ENCODE assay signal across 15 mouse cellular contexts in the genomic region with DNA sequence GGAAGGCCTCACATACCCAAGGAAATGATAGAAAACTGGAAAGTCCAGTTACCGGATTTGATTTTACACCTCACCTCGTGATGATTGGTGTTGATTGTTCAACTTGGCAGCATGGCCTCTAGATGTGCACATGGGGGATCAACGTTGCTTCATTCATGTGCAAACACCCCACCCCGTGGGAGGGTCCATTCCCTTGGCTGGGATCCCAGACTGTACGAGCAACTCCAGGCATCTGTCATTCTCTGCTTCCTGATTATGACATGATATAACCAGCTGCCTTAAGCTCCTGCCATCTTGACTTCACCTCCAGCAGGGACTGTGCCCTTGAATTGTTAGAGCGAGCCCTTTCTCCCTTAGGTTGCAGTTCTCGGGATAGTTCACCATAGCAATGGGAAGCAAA.
DNase-seq lines count a peak whose midpoint lies in the region; ATAC-seq and TF ChIP-seq lines count a peak whose summit lies in the region.
"Had no signal": no experiment of that assay in that cellular context is flagged by ENCODE, and none has a peak within 500 bp of the region (broad histone marks: within the 10 kb centered on the region; RNA-seq: fewer than 3 reads in every experiment).

No protein-coding gene starts in this region.

- TF ChIP-seq RAD21 in MEL (IDR thresholded peaks at IDR 0.05; ENCODE audit: low read depth, low read length): no peak

- peaks cover 15% of the 10 kb centered on the region for H3K4me1 ChIP-seq in embryonic facial prominence, embryonic 14.5 days (ENCODE audit: control insufficient read depth, insufficient read depth, low read length)
- H3K4me1 ChIP-seq in embryonic facial prominence, embryonic 10.5 days: peaks cover 25% of the 10 kb centered on the region
- H3K4me1 ChIP-seq in kidney, embryonic 16.5 days (ENCODE audit: insufficient read depth, low read length): peaks cover 24% of the 10 kb centered on the region
- H3K4me1 ChIP-seq in kidney, embryonic 14.5 days (ENCODE audit: control insufficient read depth, insufficient read depth, low read length): peaks cover 10% of the 10 kb centered on the region
- H3K4me1 ChIP-seq in MEL (ENCODE audit: control insufficient read depth in 1 of 2, insufficient read depth in 2 of 2, low read length in 2 of 2): no peaks in the 10 kb centered on the region
- H3K4me1 ChIP-seq in intestine, embryonic 16.5 days (ENCODE audit: control insufficient read depth, insufficient read depth, low read length): 0 out of 2 replicates have a peak, but pooled peaks cover 3% of the 10 kb centered on the region
- peaks cover 12% of the 10 kb centered on the region for H3K4me1 ChIP-seq in hindbrain, embryonic 12.5 days
- H3K4me1 ChIP-seq: liver, embryonic 13.5 days had no signal

- no peak for TF ChIP-seq POLR2A in MEL (IDR thresholded peaks at IDR 0.05; ENCODE audit: control insufficient read depth in 1 of 2, insufficient read depth in 1 of 2, low read depth in 1 of 2, low read length in 2 of 2, poor library complexity in 1 of 2)

- H3K27me3 ChIP-seq in embryonic facial prominence, embryonic 14.5 days (replicated peaks; ENCODE audit: control insufficient read depth, insufficient read depth, low read length): no peaks in the 10 kb centered on the region
- no peaks in the 10 kb centered on the region for H3K27me3 ChIP-seq in embryonic facial prominence, embryonic 10.5 days (replicated peaks; ENCODE audit: low read depth, poor library complexity, severe bottlenecking)
- no peaks in the 10 kb centered on the region for H3K27me3 ChIP-seq in kidney, embryonic 16.5 days (ENCODE audit: insufficient read depth, low read length)
- no peaks in the 10 kb centered on the region for H3K27me3 ChIP-seq in kidney, embryonic 14.5 days (ENCODE audit: control insufficient read depth, insufficient read depth, low read length)
- no peaks in the 10 kb centered on the region; a peak in 1 of 4 replicates for H3K27me3 ChIP-seq in MEL (ENCODE audit: control insufficient read depth in 1 of 2, insufficient read depth in 2 of 2, low read length in 2 of 2)
- no peaks in the 10 kb centered on the region for H3K27me3 ChIP-seq in intestine, embryonic 16.5 days (replicated peaks; ENCODE audit: control insufficient read depth, insufficient read depth, low read length)
- H3K27me3 ChIP-seq in hindbrain, embryonic 12.5 days: no peaks in the 10 kb centered on the region
- H3K27me3 ChIP-seq: liver, embryonic 13.5 days; midbrain, embryonic 13.5 days had no signal

- peak; percentile 78 for DNase-seq in embryonic facial prominence, embryonic 14.5 days (ENCODE audit: low spot score)
- no peak for DNase-seq in embryonic facial prominence, embryonic 10.5 days (ENCODE audit: low spot score)
- DNase-seq in MEL (ENCODE audit: low read depth, low spot score): peak; percentile 4
- DNase-seq: B cell, adult 2 months; gastrocnemius, adult 2 months; liver, embryonic 13.5 days; right cerebral cortex, postnatal 25 days had no signal

- no peak overlapping the region for H3K4me2 ChIP-seq in embryonic facial prominence, embryonic 14.5 days (ENCODE audit: low read depth, low read length)
- no peak overlapping the region for H3K4me2 ChIP-seq in kidney, embryonic 16.5 days (replicated peaks; ENCODE audit: low read depth, low read length)
- H3K4me2 ChIP-seq in kidney, embryonic 14.5 days (replicated peaks; ENCODE audit: low read depth, low read length): no peak overlapping the region
- H3K4me2 ChIP-seq in intestine, embryonic 16.5 days (ENCODE audit: low read depth, low read length): no peak overlapping the region
- no peak overlapping the region for H3K4me2 ChIP-seq in hindbrain, embryonic 12.5 days (replicated peaks)
- H3K4me2 ChIP-seq: hindbrain, embryonic 14.5 days; liver, embryonic 13.5 days; midbrain, embryonic 13.5 days had no signal

- H3K79me2 ChIP-seq in MEL (ENCODE audit: control insufficient read depth, insufficient read depth, low read length, poor library complexity): no peaks in the 10 kb centered on the region

- 54% methylated on average over 7 of the region's 7 CpGs for WGBS in embryonic facial prominence, embryonic 14.5 days
- WGBS in embryonic facial prominence, embryonic 10.5 days: 89% methylated on average over 7 of the region's 7 CpGs
- WGBS in kidney, embryonic 16.5 days: 61% methylated on average over 7 of the region's 7 CpGs
- 64% methylated on average over 7 of the region's 7 CpGs for WGBS in kidney, embryonic 14.5 days
- 54% methylated on average over 7 of the region's 7 CpGs for WGBS in intestine, embryonic 16.5 days
- WGBS in hindbrain, embryonic 12.5 days: 75% methylated on average over 7 of the region's 7 CpGs

- H3K9me3 ChIP-seq in embryonic facial prominence, embryonic 14.5 days (ENCODE audit: control insufficient read depth, low read length): no peaks in the 10 kb centered on the region
- H3K9me3 ChIP-seq in embryonic facial prominence, embryonic 10.5 days: no peaks in the 10 kb centered on the region
- H3K9me3 ChIP-seq in kidney, embryonic 16.5 days (ENCODE audit: low read length): no peaks in the 10 kb centered on the region
- no peaks in the 10 kb centered on the region for H3K9me3 ChIP-seq in kidney, embryonic 14.5 days (ENCODE audit: control insufficient read depth, low read length)
- no peaks in the 10 kb centered on the region for H3K9me3 ChIP-seq in MEL (replicated peaks; ENCODE audit: insufficient read depth, low read length)
- no peaks in the 10 kb centered on the region for H3K9me3 ChIP-seq in intestine, embryonic 16.5 days (ENCODE audit: control insufficient read depth, low read length)
- H3K9me3 ChIP-seq in hindbrain, embryonic 12.5 days (replicated peaks): no peaks in the 10 kb centered on the region
- H3K9me3 ChIP-seq: liver, embryonic 13.5 days; midbrain, embryonic 13.5 days had no signal

- TF ChIP-seq CTCF in MEL (IDR thresholded peaks at IDR 0.05 in 2 of 3, conservative IDR thresholded peaks at IDR 0.05 in 1 of 3; ENCODE audit: control insufficient read depth in 1 of 3, insufficient read depth in 1 of 3, low read depth in 2 of 3, low read length in 3 of 3, poor library complexity in 1 of 3, severe bottlenecking in 1 of 3): no peak

- H3K9ac ChIP-seq in embryonic facial prominence, embryonic 14.5 days (ENCODE audit: low read depth, low read length): no peak overlapping the region
- no peak overlapping the region for H3K9ac ChIP-seq in kidney, embryonic 16.5 days (replicated peaks; ENCODE audit: low read length)
- H3K9ac ChIP-seq in kidney, embryonic 14.5 days (ENCODE audit: low read depth, low read length): no peak overlapping the region
- H3K9ac ChIP-seq in MEL (ENCODE audit: control insufficient read depth, low read depth, low read length, poor library complexity, severe bottlenecking): no peak overlapping the region
- no peak overlapping the region for H3K9ac ChIP-seq in intestine, embryonic 16.5 days (ENCODE audit: low read depth, low read length)
- no peak overlapping the region for H3K9ac ChIP-seq in hindbrain, embryonic 12.5 days
- H3K9ac ChIP-seq: hindbrain, embryonic 14.5 days; liver, embryonic 13.5 days; midbrain, embryonic 13.5 days had no signal

- ATAC-seq in embryonic facial prominence, embryonic 14.5 days (ENCODE audit: low read depth): peak; percentile 74
- peak; percentile 59; the same call in 1 of the 2 replicates for ATAC-seq in kidney, embryonic 16.5 days (ENCODE audit: low FRiP score, low TSS enrichment)
- no peak for ATAC-seq in kidney, embryonic 14.5 days (ENCODE audit: low FRiP score, low TSS enrichment)
- ATAC-seq in intestine, embryonic 16.5 days: peak; percentile 68
- no peak for ATAC-seq in inflammation-experienced regulatory T-cells, adult 6 months
- ATAC-seq in hindbrain, embryonic 12.5 days (ENCODE audit: low FRiP score): no peak
- ATAC-seq: midbrain, embryonic 13.5 days had no signal

- TF ChIP-seq EP300 in MEL (IDR thresholded peaks at IDR 0.05; ENCODE audit: low read depth in 1 of 2, low read length in 2 of 2): no peak

- H3K36me3 ChIP-seq in embryonic facial prominence, embryonic 14.5 days (ENCODE audit: control insufficient read depth, insufficient read depth, low read length): no peaks in the 10 kb centered on the region
- no peaks in the 10 kb centered on the region for H3K36me3 ChIP-seq in embryonic facial prominence, embryonic 10.5 days (replicated peaks)
- no peaks in the 10 kb centered on the region for H3K36me3 ChIP-seq in kidney, embryonic 16.5 days (ENCODE audit: insufficient read depth, low read length)
- no peaks in the 10 kb centered on the region for H3K36me3 ChIP-seq in kidney, embryonic 14.5 days (ENCODE audit: control insufficient read depth, insufficient read depth, low read length)
- H3K36me3 ChIP-seq in MEL (ENCODE audit: control insufficient read depth in 1 of 2, insufficient read depth in 2 of 2, low read length in 2 of 2): no peaks in the 10 kb centered on the region
- H3K36me3 ChIP-seq in intestine, embryonic 16.5 days (ENCODE audit: control insufficient read depth, insufficient read depth, low read length): no peaks in the 10 kb centered on the region
- no peaks in the 10 kb centered on the region for H3K36me3 ChIP-seq in hindbrain, embryonic 12.5 days
- H3K36me3 ChIP-seq: G1E; liver, embryonic 13.5 days; midbrain, embryonic 13.5 days had no signal

- H3K27ac ChIP-seq in embryonic facial prominence, embryonic 14.5 days (replicated peaks; ENCODE audit: low read depth, low read length): no peak overlapping the region
- no peak overlapping the region for H3K27ac ChIP-seq in embryonic facial prominence, embryonic 10.5 days (replicated peaks)
- H3K27ac ChIP-seq in kidney, embryonic 16.5 days (ENCODE audit: low read length): no peak overlapping the region
- H3K27ac ChIP-seq in kidney, embryonic 14.5 days (ENCODE audit: low read depth, low read length): no peak overlapping the region
- no peak overlapping the region for H3K27ac ChIP-seq in MEL (ENCODE audit: control insufficient read depth, low read depth, low read length)
- H3K27ac ChIP-seq in intestine, embryonic 16.5 days (ENCODE audit: low read length): no peak overlapping the region
- no peak overlapping the region for H3K27ac ChIP-seq in hindbrain, embryonic 12.5 days
- H3K27ac ChIP-seq: gastrocnemius, adult 2 months; hindbrain, embryonic 14.5 days; liver, embryonic 13.5 days; midbrain, embryonic 13.5 days had no signal

- H3K4me3 ChIP-seq in embryonic facial prominence, embryonic 14.5 days (ENCODE audit: low read depth, low read length): no peak overlapping the region
- H3K4me3 ChIP-seq in embryonic facial prominence, embryonic 10.5 days: no peak overlapping the region
- no peak overlapping the region for H3K4me3 ChIP-seq in kidney, embryonic 16.5 days (ENCODE audit: low read length)
- no peak overlapping the region for H3K4me3 ChIP-seq in kidney, embryonic 14.5 days (ENCODE audit: low read length)
- no peak overlapping the region for H3K4me3 ChIP-seq in MEL (ENCODE audit: control insufficient read depth in 1 of 2, insufficient read depth in 1 of 2, low read depth in 2 of 2, low read length in 2 of 2)
- no peak overlapping the region for H3K4me3 ChIP-seq in intestine, embryonic 16.5 days (ENCODE audit: low read length)
- no peak overlapping the region for H3K4me3 ChIP-seq in hindbrain, embryonic 12.5 days
- H3K4me3 ChIP-seq: gastrocnemius, adult 2 months; liver, embryonic 13.5 days; midbrain, embryonic 13.5 days had no signal

TF ChIP-seq in MEL, 35 proteins besides CTCF, POLR2A, EP300 and RAD21 (continues in another document):
- no peak for TF ChIP-seq ZC3H11A (IDR thresholded peaks at IDR 0.05; ENCODE audit: low read depth, low read length)
- no peak for TF ChIP-seq TBP (IDR thresholded peaks at IDR 0.05; ENCODE audit: low read depth, low read length)
- TF ChIP-seq TAL1 (IDR thresholded peaks at IDR 0.05; ENCODE audit: low read length): no peak

Comparison
In these comparisons a context has a peak if more than half of its experiments do, and no peak if none do; other contexts are left out.
1. ATAC-seq: peak in embryonic facial prominence, embryonic 14.5 days (single experiment), kidney, embryonic 16.5 days (single experiment) and intestine, embryonic 16.5 days (single experiment); none in kidney, embryonic 14.5 days (single experiment), inflammation-experienced regulatory T-cells, adult 6 months (single experiment) and hindbrain, embryonic 12.5 days (single experiment).